Mouse (Mus musculus) heart, adult 8-10 months (tissue): Measurements from ENCODE around the gene Hoxa6. TPM values are rescaled to one million over a fixed set of nuclear protein-coding genes. Genes with fewer than 3 reads are reported as not detected.
A peak's percentile ranks its signal among the peaks of the same experiment; 100 is the strongest.

Experiments
- DNase-seq: peaks from one replicate; pipeline ENCODE4 v3.0.0; 2022; ENCODE audit warnings: low spot score
- total RNA-seq, 4 experiments: library from RNA; stranded (reverse); gene quantifications; 2 replicates each; pipeline ENCODE4 v1.2.4; 2022

Gene Hoxa6
- total RNA-seq, 4 experiments from 2014 or later: not detected

- no peak for DNase-seq
Measured at GRCm38 (mm10) chr6:52228475-52229465, 20.2 kb upstream of the Hoxa6 start.

DNA sequence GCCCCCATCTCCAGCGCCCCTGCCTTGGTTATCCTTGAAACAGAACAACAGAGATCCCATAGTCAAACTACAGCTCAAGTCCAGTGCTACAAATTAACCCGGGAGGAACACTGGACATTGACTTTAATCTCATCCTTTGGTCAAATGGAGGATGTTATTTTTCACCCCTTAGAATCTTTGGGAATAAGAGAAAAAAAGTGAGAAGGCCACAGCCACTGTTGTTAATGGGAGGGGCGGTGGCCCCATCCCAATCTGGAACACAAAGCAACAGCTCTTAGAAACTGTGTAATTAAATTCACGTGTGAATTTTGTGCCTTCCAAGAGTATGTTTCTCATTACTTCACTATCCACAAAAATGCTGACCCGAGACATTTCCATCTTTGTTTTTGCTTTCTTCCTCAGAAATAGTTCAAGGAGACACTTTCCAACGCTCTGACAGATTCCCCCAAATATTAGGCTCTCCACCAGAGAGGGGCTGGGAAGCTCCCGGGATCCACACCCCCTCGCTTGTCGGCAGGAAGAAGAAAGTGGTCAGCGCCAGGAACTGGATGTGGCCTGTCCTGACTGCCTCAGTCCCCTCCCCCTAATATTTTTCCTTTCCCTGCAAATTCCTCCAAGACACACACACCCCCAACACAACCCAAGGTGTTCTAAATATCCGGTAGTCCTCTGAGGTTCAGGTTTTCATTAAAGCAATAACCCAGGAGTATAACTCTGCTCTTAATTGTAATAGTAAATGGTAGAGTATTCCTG lies 19.1 kb upstream of the Hoxa6 start:
- no peak for DNase-seq

GRCm38 (mm10) chr6:52226569-52227257 lies 18.2 kb upstream of the Hoxa6 start:
- no peak for DNase-seq

DNA sequence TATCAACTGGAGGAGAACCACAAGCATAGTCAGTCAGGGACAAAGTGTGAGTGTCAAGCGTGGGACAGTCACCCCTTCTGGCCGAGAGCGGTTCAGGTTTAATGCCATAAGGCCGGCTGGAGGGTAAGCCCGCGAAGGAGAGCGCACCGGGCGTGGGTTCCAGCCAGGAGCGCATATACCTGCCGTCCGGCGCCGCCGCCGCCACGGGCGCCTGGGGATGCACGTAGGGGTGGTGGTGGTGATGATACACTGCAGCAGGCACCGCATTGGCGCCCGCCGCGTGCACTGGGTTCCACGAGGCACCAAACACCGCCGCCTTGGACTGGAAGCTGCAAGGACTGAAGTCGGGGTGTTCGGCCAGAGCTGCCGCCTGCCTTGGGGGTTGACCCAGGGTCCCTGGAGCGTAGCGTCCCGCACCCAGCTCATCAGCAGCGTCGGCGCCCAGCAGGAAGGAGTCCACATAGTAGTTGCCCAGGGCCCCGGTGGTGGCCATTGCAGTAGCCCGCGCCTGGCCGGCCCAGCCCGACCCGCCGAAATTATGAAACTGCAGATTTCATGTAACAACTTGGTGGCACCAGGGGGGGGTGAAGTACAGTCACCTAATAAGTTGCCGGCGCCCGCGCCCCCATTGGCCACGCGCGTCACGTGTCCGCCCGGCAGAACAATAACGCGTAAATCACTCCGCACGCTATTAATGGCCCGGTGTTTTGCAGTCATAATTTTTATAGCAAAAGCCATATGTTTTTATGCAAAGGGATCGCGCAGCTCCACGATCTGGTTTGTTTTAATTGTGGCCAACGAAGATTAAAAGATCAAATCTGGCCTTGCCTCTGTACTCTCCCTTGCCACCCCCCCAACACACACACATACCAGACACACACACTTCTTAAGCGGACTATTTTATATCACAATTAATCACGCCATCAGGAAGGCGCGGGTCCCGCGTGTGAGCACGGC lies 17.4 kb upstream of the Hoxa6 start:
- no peak for DNase-seq

DNA sequence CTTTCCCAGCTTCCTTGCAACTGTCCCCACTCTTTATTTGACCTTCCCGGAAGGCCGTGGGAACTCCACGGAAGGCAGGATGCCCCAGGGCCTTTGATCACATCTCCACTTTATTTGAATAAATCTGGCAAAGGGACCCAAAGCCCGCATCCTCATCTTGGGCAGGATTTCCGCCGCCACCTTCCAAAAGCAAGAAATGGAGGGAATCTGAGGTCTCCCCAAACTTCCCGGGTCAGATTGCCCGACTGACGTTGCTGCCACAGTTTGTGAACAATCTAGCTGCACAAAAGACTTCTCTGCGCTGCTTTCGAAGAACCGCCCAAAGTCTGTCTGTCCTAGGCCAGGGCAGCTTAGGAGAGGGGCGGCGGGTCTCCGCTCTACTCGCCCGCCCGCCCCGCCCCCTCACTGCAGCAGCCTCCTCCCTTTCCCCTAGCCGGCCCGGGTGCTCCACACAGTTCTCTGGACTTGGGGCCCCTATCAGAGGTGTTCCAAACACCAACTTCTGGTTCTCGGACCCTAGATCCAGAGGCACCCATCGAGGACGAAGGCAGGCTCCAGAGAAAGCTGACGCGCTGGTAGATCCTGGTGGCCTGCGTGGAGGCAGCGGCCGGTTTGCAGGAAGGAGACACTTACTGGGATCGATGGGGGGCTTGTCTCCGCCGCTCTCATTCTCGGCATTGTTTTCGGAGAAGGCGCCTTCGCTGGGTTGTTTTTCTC lies 16.5 kb upstream of the Hoxa6 start:
- DNase-seq: no peak

DNA sequence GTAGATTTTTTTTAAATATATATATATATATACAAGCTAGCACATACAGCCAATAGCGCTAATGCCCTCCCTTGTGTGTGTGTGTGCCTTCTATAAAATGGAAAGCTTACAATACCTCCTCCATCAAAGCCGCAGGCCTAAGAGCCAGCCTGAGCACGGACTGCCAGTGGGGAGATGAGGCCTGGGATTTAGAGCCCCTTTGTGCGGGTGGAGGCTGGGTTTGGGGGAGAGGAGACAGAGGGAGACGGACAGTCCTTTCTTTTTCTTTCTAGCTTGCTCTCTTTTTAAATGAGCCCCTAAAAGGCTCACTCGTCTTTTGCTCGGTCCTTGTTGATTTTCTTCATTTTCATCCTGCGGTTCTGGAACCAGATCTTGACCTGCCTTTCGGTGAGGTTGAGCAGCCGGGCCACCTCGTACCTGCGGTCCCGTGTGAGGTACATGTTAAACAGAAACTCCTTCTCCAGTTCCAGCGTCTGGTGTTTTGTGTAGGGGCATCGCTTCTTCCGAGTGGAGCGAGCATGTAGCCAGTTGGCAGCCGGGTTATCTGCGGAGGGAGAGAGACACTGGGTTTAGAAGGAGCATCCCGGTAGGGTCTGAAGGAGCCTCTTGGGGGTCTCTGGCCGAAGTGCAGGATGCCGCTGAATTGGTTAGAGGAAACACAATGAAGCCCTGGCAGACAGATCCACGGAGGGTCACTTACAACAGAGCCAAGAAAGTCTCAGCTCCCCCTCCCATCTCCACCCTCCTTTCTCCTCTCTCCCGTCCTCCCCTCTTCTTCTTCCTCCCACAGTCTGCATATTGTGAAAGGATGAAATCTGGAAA lies 15.6 kb upstream of the Hoxa6 start:
- no peak for DNase-seq

DNA sequence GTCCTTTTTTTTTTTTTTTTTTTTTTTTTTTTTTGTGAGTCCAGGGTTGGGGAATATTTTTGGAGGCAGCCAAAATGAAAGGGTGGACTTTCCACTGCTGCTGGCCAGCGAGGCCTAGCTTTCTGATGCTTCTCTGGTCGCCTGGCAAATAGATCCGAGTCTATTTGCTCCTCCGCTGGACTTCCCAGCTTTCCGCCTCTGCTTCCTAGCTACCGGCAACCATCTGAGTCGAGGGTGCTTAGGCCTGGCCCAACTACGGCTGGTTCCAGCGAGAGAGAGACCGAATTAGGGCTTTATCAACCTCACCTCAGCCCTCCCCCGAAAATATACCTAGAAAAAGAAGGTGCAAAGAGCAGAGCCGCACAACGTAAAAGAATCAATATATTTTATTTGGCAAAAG lies 14.2 kb upstream of the Hoxa6 start:
- no peak for DNase-seq

- DNase-seq: no peak
Measured at GRCm38 (mm10) chr6:52221993-52222685, 13.6 kb upstream of the Hoxa6 start.

DNA sequence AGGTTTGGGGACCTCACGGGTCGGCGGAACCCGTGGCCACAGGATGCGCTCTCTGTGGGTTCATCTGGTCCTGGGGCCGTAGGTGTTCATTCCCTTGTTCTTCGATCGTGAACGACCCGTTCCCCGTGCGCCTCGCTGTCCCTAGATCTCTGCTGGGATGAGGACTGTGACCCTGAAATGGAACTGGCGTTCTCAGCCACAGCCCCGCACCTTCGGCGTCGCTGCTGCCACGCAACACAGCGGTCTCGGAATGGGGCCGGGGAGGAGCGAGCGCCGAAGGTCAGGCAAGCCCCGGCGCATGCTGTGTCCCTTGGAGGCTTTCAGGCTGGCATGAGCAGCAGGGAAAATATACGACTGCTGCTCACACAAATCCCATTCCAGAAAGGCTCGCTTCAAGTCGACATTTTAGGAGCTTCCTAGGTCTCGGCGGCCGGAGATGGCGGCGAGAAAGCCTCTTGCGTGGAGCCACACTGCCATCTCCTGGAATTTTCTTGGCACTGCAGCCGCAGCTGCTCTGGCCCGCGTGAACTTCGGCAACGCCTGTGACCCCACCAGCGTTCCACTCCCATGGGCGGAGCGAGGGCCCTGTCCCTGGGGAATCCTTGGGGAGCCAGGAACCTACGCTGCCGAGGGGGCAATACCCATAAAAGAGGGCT lies 12.9 kb upstream of the Hoxa6 start, which contains the start of gene Hoxa7:
Gene Hoxa7, minus strand, starts transcription at position 518 of the 656 bp plus-strand sequence.
- DNase-seq: peak; percentile 82

- DNase-seq: no peak
Measured at GRCm38 (mm10) chr6:52220865-52221310, 12.4 kb upstream of the Hoxa6 start.

DNA sequence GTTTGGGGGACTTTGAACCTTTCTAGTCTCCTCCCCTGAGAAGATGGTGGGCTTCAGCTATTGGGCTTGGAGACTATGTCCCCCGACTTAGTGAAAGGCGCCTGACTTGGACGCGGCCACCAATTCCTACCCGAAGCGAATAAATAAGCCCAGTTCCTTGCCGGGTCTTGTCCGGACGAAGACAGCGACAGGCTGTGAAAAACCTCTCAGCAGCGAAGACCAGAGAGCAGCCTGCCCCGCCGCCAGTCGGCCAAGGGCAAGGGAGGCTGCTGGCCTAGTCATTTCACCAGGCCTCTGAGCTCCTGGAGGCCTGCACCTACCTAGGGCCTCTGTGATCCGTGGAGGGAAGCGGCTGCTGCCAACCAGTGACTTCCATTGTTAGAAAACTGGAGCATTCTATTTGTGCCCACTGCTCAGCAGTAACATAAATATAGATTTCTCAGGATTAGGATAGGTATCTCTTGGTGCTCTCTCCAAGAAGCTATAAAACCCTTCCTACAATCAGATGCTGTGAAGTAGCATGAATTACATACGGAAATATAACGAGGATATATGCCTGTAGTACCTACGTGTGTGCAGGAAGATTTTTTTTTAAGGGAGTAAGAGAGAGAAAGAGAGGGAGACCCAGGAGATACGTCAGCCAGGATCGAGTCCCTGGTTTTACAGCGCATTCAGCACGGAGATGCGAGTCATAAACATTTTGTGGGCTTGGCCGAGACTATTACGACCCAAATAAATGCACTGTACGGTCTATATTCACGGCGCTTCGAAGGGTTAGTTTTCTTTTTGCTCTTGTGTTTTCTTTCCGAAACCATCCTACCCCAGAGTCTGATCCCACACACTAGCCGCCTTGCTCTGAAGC lies 11.7 kb upstream of the Hoxa6 start:
- DNase-seq: no peak

DNA sequence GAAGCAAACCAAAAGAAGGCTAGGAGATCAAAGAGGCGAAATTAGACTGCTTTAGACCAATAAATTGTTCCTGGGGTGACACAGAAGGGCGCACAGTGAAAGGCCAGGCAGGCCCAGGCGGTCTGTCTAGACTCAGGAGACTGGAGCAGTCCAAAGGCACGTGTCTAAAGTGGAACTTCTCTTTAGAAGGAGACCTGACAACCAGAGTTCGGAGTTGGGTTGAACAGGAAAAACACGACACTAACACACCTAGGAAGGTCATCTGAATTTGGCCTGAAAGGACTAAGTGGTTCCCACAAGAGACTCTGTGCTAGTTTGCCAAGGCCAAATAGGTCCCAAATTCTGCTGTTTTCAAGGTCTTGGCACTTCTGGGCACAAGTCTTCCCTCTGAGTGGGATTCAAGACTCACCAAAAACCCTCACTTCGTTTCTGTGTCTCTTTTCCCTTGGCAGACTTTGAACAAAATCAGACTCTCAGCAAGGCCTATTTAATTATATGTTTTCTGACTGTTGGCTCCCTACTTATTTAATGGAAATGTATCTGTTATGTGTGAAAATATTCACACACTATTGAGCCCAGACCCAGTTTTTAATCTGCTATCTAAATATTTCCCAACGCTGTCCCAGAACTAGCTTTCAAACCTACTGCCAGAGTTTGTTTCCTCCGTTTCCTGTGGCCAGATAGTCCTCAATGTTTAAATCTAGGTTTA lies 10.9 kb upstream of the Hoxa6 start:
- DNase-seq: no peak

GRCm38 (mm10) chr6:52218643-52219215 lies 10.2 kb upstream of the Hoxa6 start:
- no peak for DNase-seq

DNA sequence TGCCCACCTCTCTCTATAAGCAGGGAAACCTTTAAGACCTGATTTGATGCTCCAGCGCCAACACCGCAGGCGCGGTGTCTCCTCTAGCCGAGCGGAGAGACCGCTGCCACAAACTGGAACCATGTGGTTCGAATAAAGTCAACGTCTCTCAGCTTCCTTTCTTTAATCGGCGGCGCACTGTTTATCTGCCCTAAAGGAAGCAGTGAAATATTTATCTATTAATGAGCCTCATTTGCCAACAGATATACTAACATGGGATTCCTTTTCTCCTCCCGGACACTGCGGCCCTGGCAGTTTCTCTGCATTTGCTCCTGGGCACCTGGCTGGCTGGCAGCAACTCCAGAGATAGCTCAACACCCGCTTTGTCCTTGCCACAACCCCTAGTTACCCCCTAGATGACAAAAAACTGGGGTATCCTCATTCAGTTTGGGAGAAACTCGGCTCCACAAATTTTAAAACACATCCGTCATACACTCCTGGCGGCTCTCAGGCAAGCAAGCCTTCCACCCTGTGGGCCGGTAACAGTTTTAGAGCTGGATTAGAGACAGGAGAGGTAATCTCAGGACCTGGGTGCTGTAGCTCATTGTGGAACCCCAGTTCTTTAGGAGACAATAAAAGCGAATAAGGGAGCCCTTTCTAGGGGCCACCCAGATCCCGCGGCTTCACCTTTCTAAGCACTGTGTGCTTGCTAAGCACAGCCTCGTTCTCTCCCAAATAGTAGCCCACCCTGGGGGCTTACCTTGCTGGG lies 9.5 kb upstream of the Hoxa6 start:
- no peak for DNase-seq

- DNase-seq: no peak
Measured at GRCm38 (mm10) chr6:52217459-52217768, 8.9 kb upstream of the Hoxa6 start.
